Mouse (Mus musculus): ENCODE measurements around the gene Ppp6r3. TPM values are rescaled to one million over a fixed set of nuclear protein-coding genes. Genes with fewer than 3 reads are reported as not detected.

The Ppp6r3 gene
- total RNA-seq, 2 experiments from 2014 or later, result 79.3 to 94.5 TPM

- no peak for DNase-seq (ENCODE audit: low spot score in 2 of 2)
These were observed 139.7 kb downstream of the Ppp6r3 start for GRCm38 (mm10) chr19:3435824-3436223.

GRCm38 (mm10) chr19:3434641-3435040 lies 140.9 kb downstream of the Ppp6r3 start:
- no peak for DNase-seq (ENCODE audit: low spot score in 2 of 2)

- no peak for DNase-seq (ENCODE audit: low spot score in 2 of 2)
These were observed 141.4 kb downstream of the Ppp6r3 start for GRCm38 (mm10) chr19:3434124-3434523.

- DNase-seq (ENCODE audit: low spot score in 2 of 2), result no peak
These were observed 143.6 kb downstream of the Ppp6r3 start for GRCm38 (mm10) chr19:3431969-3432368.

- DNase-seq (ENCODE audit: low spot score in 2 of 2), result no peak
These were observed 144.5 kb downstream of the Ppp6r3 start for GRCm38 (mm10) chr19:3431066-3431465.

GRCm38 (mm10) chr19:3429156-3429816 lies 146.3 kb downstream of the Ppp6r3 start:
- no peak for DNase-seq (ENCODE audit: low spot score in 2 of 2)

- DNase-seq (ENCODE audit: low spot score in 2 of 2), result no peak
These were observed 147.3 kb downstream of the Ppp6r3 start for GRCm38 (mm10) chr19:3428057-3428830.

DNA sequence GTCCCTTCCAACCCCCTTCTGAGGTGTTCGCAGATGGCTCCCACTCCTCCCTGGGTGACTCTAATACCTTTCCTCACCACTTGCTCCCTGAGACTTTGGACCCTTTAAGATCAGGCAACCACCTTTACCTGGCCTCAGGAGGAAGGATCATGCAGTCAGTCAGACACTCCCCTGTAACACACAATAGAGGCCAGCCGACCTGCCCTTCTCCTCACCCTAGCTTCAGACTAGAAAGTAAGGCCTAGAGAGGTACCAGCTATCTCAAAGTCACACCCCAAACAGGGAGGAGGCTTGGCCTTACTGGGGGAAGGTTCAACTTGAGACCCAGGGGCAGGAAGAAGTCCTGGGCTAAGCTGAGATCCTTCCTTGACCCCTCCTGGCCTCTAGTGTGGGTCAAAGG lies 151.3 kb downstream of the Ppp6r3 start:
- DNase-seq (ENCODE audit: low spot score in 2 of 2), result no peak

- no peak for DNase-seq (ENCODE audit: low spot score in 2 of 2)
These were observed 152.6 kb downstream of the Ppp6r3 start for GRCm38 (mm10) chr19:3422981-3423380.

DNA sequence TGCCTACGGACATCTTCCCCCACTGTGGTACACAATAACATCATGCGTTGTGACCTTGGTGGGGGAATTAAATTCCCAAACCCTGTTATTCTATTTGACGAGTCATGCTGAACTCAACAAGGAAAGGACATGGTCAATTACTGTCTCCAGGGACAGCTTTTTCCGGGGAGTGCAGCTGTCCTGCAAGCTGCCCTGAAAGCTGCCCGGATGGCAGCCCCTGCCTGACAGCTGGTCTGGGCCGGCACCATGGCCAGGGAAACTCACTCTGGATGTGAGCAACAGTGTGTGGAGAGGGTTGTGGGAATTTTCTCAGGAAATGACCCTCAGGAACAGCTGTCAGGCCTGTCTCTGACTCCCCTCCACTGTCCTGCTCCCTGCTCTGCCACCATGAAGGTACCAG lies 153.1 kb downstream of the Ppp6r3 start:
- peak in 1 of 2 experiments; percentile 41 for DNase-seq (ENCODE audit: low spot score in 2 of 2)

GRCm38 (mm10) chr19:3419251-3419650 lies 156.3 kb downstream of the Ppp6r3 start:
- DNase-seq (ENCODE audit: low spot score in 2 of 2), result no peak

DNA sequence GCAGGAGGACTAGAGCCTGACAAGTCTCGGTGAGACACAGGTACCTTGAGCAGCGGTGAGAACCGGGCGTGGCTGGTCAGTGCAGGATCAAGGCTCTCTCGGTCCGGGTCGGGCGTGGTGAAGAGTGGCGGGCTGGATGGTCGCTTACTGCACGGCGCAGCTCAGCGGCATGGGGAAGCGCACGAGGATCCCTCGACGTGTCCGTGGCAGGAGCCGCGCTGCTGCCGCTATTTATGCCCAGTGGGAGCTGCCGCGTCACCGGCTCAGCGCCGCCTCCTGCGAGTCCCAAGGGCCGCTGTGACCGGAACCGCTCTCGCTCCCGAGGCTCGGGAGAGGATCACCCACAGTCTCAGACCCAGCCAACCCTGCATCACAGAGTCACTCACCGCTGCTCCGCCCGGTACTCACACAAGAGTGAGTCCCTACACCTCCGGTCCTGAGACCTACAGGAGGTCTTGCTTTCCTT lies 161.2 kb downstream of the Ppp6r3 start, which contains the start of gene Gal:
Gene Gal (minus strand): TSS at position 277 of the 466 bp plus-strand sequence.
- DNase-seq (ENCODE audit: low spot score in 2 of 2), result peak in 1 of 2 experiments; percentile 20

- DNase-seq (ENCODE audit: low spot score in 2 of 2), result no peak
These were observed 169.8 kb downstream of the Ppp6r3 start for GRCm38 (mm10) chr19:3405531-3406281.

Other genes with a start within 250 kb of the Ppp6r3 start
- 1 to 10 TPM; 1.1 to 1.3 TPM for gene Tesmin, start 186.9 kb downstream of the Ppp6r3 start, total RNA-seq (2021)
- not detected for gene Gal, start 161.2 kb downstream of the Ppp6r3 start, total RNA-seq (2021)
- 10 to 100 TPM; 51.4 to 55.9 TPM for gene Lrp5, start 110.8 kb upstream of the Ppp6r3 start, total RNA-seq (2021)
- 10 to 100 TPM; 29.8 to 29.9 TPM for gene 1810055G02Rik, start 132.5 kb upstream of the Ppp6r3 start, total RNA-seq (2021)
- gene Kmt5b, start 191.7 kb upstream of the Ppp6r3 start, total RNA-seq (2021), result 10 to 100 TPM; 34.5 to 37.1 TPM